Mouse (Mus musculus): ENCODE results near the gene Lingo3. TPM values are rescaled to one million over a fixed set of nuclear protein-coding genes. Genes with fewer than 3 reads are reported as not detected.

The Lingo3 gene
- polyA plus RNA-seq, 1 experiment: 0.19 TPM

GRCm38 (mm10) chr10:80796307-80796848, 47.5 kb downstream of the Lingo3 start:
- peaks cover 5% of the 10 kb centered on the region; the same call in 1 of the 2 replicates for H3K4me1 ChIP-seq (ENCODE audit: control insufficient read depth, insufficient read depth, low read length)
- TF ChIP-seq CTCF (IDR thresholded peaks at IDR 0.05; ENCODE audit: borderline replicate concordance, insufficient read depth, low read length) (no peak), POLR2A (IDR thresholded peaks at IDR 0.05; ENCODE audit: low read depth, low read length) (no peak)
- H3K27ac ChIP-seq (ENCODE audit: insufficient read depth, low read length): no peak overlapping the region
- peak overlapping the region; percentile 96 for H3K4me3 ChIP-seq (ENCODE audit: insufficient read depth, low read length)

- H3K4me3 ChIP-seq (ENCODE audit: insufficient read depth, low read length): no peak overlapping the region
Observed at GRCm38 (mm10) chr10:80794750-80795149, 49.1 kb downstream of the Lingo3 start.

GRCm38 (mm10) chr10:80793803-80794202, 50.0 kb downstream of the Lingo3 start:
- TF ChIP-seq POLR2A (IDR thresholded peaks at IDR 0.05; ENCODE audit: low read depth, low read length): no peak
- TF ChIP-seq CTCF (IDR thresholded peaks at IDR 0.05; ENCODE audit: borderline replicate concordance, insufficient read depth, low read length): no peak
- no peak overlapping the region for H3K4me3 ChIP-seq (ENCODE audit: insufficient read depth, low read length)
- peaks cover 5% of the 10 kb centered on the region; the same call in 1 of the 2 replicates for H3K4me1 ChIP-seq (ENCODE audit: control insufficient read depth, insufficient read depth, low read length)
- no peak overlapping the region for H3K27ac ChIP-seq (ENCODE audit: insufficient read depth, low read length)

More at GRCm38 (mm10) chr10:80794750-80795149, 49.1 kb downstream of the Lingo3 start:
- peaks cover 5% of the 10 kb centered on the region; the same call in 1 of the 2 replicates for H3K4me1 ChIP-seq (ENCODE audit: control insufficient read depth, insufficient read depth, low read length)
- H3K27ac ChIP-seq (ENCODE audit: insufficient read depth, low read length): no peak overlapping the region
- TF ChIP-seq POLR2A (IDR thresholded peaks at IDR 0.05; ENCODE audit: low read depth, low read length) (no peak), CTCF (IDR thresholded peaks at IDR 0.05; ENCODE audit: borderline replicate concordance, insufficient read depth, low read length) (no peak)

GRCm38 (mm10) chr10:80793033-80793784, 50.6 kb downstream of the Lingo3 start:
- TF ChIP-seq POLR2A (IDR thresholded peaks at IDR 0.05; ENCODE audit: low read depth, low read length) (no peak), CTCF (IDR thresholded peaks at IDR 0.05; ENCODE audit: borderline replicate concordance, insufficient read depth, low read length) (no peak)
- Histone ChIP-seq H3K27ac (ENCODE audit: insufficient read depth, low read length) (no peak overlapping the region), H3K4me3 (ENCODE audit: insufficient read depth, low read length) (no peak overlapping the region), H3K4me1 (ENCODE audit: control insufficient read depth, insufficient read depth, low read length) (peaks cover 5% of the 10 kb centered on the region; the same call in 1 of the 2 replicates)

- TF ChIP-seq POLR2A (IDR thresholded peaks at IDR 0.05; ENCODE audit: low read depth, low read length) (no peak), CTCF (IDR thresholded peaks at IDR 0.05; ENCODE audit: borderline replicate concordance, insufficient read depth, low read length) (no peak)
- no peak overlapping the region for H3K4me3 ChIP-seq (ENCODE audit: insufficient read depth, low read length)
- H3K4me1 ChIP-seq (ENCODE audit: control insufficient read depth, insufficient read depth, low read length): peaks cover 5% of the 10 kb centered on the region; the same call in 1 of the 2 replicates
- no peak overlapping the region for H3K27ac ChIP-seq (ENCODE audit: insufficient read depth, low read length)
Observed at GRCm38 (mm10) chr10:80792175-80793032, 51.4 kb downstream of the Lingo3 start.

GRCm38 (mm10) chr10:80791476-80792174, 52.2 kb downstream of the Lingo3 start:
- no peak for TF ChIP-seq POLR2A (IDR thresholded peaks at IDR 0.05; ENCODE audit: low read depth, low read length)
- no peak for TF ChIP-seq CTCF (IDR thresholded peaks at IDR 0.05; ENCODE audit: borderline replicate concordance, insufficient read depth, low read length)
- Histone ChIP-seq H3K4me3 (ENCODE audit: insufficient read depth, low read length) (no peak overlapping the region), H3K4me1 (ENCODE audit: control insufficient read depth, insufficient read depth, low read length) (peaks cover 3% of the 10 kb centered on the region; the same call in 1 of the 2 replicates), H3K27ac (ENCODE audit: insufficient read depth, low read length) (no peak overlapping the region)

- Histone ChIP-seq H3K4me3 (ENCODE audit: insufficient read depth, low read length) (no peak overlapping the region), H3K4me1 (ENCODE audit: control insufficient read depth, insufficient read depth, low read length) (no peaks in the 10 kb centered on the region), H3K27ac (ENCODE audit: insufficient read depth, low read length) (no peak overlapping the region)
- TF ChIP-seq CTCF (IDR thresholded peaks at IDR 0.05; ENCODE audit: borderline replicate concordance, insufficient read depth, low read length): no peak
- no peak for TF ChIP-seq POLR2A (IDR thresholded peaks at IDR 0.05; ENCODE audit: low read depth, low read length)
Observed at GRCm38 (mm10) chr10:80790761-80791404, 53.0 kb downstream of the Lingo3 start.

- no peak overlapping the region for H3K27ac ChIP-seq (ENCODE audit: insufficient read depth, low read length)
- H3K4me3 ChIP-seq (ENCODE audit: insufficient read depth, low read length): no peak overlapping the region
- TF ChIP-seq CTCF (IDR thresholded peaks at IDR 0.05; ENCODE audit: borderline replicate concordance, insufficient read depth, low read length) (no peak), POLR2A (IDR thresholded peaks at IDR 0.05; ENCODE audit: low read depth, low read length) (no peak)
- H3K4me1 ChIP-seq (ENCODE audit: control insufficient read depth, insufficient read depth, low read length): no peaks in the 10 kb centered on the region
Observed at GRCm38 (mm10) chr10:80787517-80787916, 56.3 kb downstream of the Lingo3 start.

- Histone ChIP-seq H3K4me1 (ENCODE audit: control insufficient read depth, insufficient read depth, low read length) (no peaks in the 10 kb centered on the region), H3K4me3 (ENCODE audit: insufficient read depth, low read length) (no peak overlapping the region), H3K27ac (ENCODE audit: insufficient read depth, low read length) (no peak overlapping the region)
- TF ChIP-seq POLR2A (IDR thresholded peaks at IDR 0.05; ENCODE audit: low read depth, low read length): no peak
- no peak for TF ChIP-seq CTCF (IDR thresholded peaks at IDR 0.05; ENCODE audit: borderline replicate concordance, insufficient read depth, low read length)
Observed at GRCm38 (mm10) chr10:80785963-80786362, 57.9 kb downstream of the Lingo3 start.
